Mouse (Mus musculus) liver, adult 2 months (tissue): Measurements from ENCODE around the gene Cry1.

ENCODE experiments used
- CTCF ChIP-seq: fragments of 200-500 bp; IDR thresholded peaks from 2 replicates; pipeline ENCODE4 v1.5.1; 2011; ENCODE audit warnings: low read depth, low read length, control low read depth
- POLR2A ChIP-seq: fragments of 200-500 bp; IDR thresholded peaks from 2 replicates; pipeline ENCODE4 v1.6.1; 2011; ENCODE audit warnings: low read length, control low read depth; ENCODE audit not compliant: insufficient read depth; ENCODE audit errors: extremely low read depth

- no peak for TF ChIP-seq CTCF
- no peak for TF ChIP-seq POLR2A
These were observed 24.3 kb upstream of the Cry1 start for GRCm38 (mm10) chr10:85209119-85209605.
